Mouse (Mus musculus) spleen, adult 2 months (tissue): Measurements from ENCODE around the gene Hoxd10. TPM values are rescaled to one million over a fixed set of nuclear protein-coding genes. Genes with fewer than 3 reads are reported as not detected.

ENCODE experiments used
- DNase-seq, 2 experiments: peaks; one replicate each; pipeline versions ENCODE4 v3.0.0 to v3.0.0-alpha.2; 2012 to 2021; ENCODE audit warnings: low spot score in 2 of 2, low read depth in 1 of 2
- H3K27ac ChIP-seq: fragments of 200-500 bp; 2 replicates; pipeline ENCODE4 v1.5.1; 2012; ENCODE audit warnings: low read length, inconsistent platforms; ENCODE audit not compliant: insufficient read depth
- H3K27me3 ChIP-seq: fragments of 200-500 bp; 2 replicates; pipeline ENCODE4 v1.6.1; 2012; ENCODE audit warnings: mild to moderate bottlenecking, moderate library complexity, low read length, inconsistent platforms; ENCODE audit not compliant: control insufficient read depth, insufficient read depth
- H3K36me3 ChIP-seq: fragments of 200-500 bp; 2 replicates; pipeline ENCODE4 v1.6.1; 2012; ENCODE audit warnings: mild to moderate bottlenecking, low read length, inconsistent platforms; ENCODE audit not compliant: control insufficient read depth, insufficient read depth
- H3K4me1 ChIP-seq: fragments of 200-500 bp; 2 replicates; pipeline ENCODE4 v1.6.1; 2011; ENCODE audit warnings: inconsistent platforms; ENCODE audit not compliant: control insufficient read depth, insufficient read depth, insufficient read length
- H3K4me3 ChIP-seq: fragments of 200-500 bp; 2 replicates; pipeline ENCODE4 v1.5.1; 2011; ENCODE audit warnings: mild to moderate bottlenecking, inconsistent platforms; ENCODE audit not compliant: insufficient read depth, insufficient read length; ENCODE audit errors: extremely low read depth
- CTCF ChIP-seq: fragments of 200-500 bp; IDR thresholded peaks from 2 replicates; pipeline ENCODE4 v1.5.1; 2011; ENCODE audit warnings: mild to moderate bottlenecking, inconsistent platforms; ENCODE audit not compliant: insufficient read depth, insufficient read length, insufficient replicate concordance; ENCODE audit errors: extremely low read depth
- POLR2A ChIP-seq: fragments of 200-500 bp; IDR thresholded peaks from 2 replicates; pipeline ENCODE4 v1.6.1; 2011; ENCODE audit warnings: low read depth, low read length, inconsistent platforms
- WGBS: fragments of 180-500 bp; shearing (Covaris S2); methylation state at CpG from one replicate; pipeline ENCODE4 v1.1.7; 2018; 5-methylcytosine and 5-hydroxymethylcytosine counted together
- polyA plus RNA-seq: library from polyadenylated mRNA; depleted of rRNA; stranded (reverse); fragments of >200 nt; gene quantifications from 2 replicates; pipeline ENCODE4 v1.2.3, GENCODE M21; 2012

Hoxd10 gene
- polyA plus RNA-seq, 1 experiment = not detected

- DNase-seq = no peak
- Histone ChIP-seq H3K27ac (no peak overlapping the region), H3K27me3 (peaks cover 35% of the 10 kb centered on the region), H3K36me3 (no peaks in the 10 kb centered on the region), H3K4me3 (no peak overlapping the region), H3K4me1 (no peaks in the 10 kb centered on the region)
- no peak for TF ChIP-seq CTCF
- 21% methylated on average over 27 of the region's 27 CpGs for WGBS
These were observed 43.5 kb downstream of the Hoxd10 start for GRCm38 (mm10) chr2:74734996-74735811.

- no peaks in the 10 kb centered on the region for H3K4me1 ChIP-seq
- H3K27ac ChIP-seq = no peak overlapping the region
- no peak overlapping the region for H3K4me3 ChIP-seq
- TF ChIP-seq POLR2A = no peak
- peaks cover 38% of the 10 kb centered on the region for H3K27me3 ChIP-seq
- H3K36me3 ChIP-seq = no peaks in the 10 kb centered on the region
- 7% methylated on average over 42 of the region's 42 CpGs for WGBS
- no peak for DNase-seq
These were observed 44.3 kb downstream of the Hoxd10 start for GRCm38 (mm10) chr2:74735851-74736687.

GRCm38 (mm10) chr2:74736688-74737577 lies 45.2 kb downstream of the Hoxd10 start:
- TF ChIP-seq CTCF = no peak
- no peak for TF ChIP-seq POLR2A

GRCm38 (mm10) chr2:74737578-74738070 lies 45.9 kb downstream of the Hoxd10 start:
- H3K27me3 ChIP-seq = peaks cover 38% of the 10 kb centered on the region
- no peak overlapping the region for H3K4me3 ChIP-seq
- H3K27ac ChIP-seq = no peak overlapping the region
- DNase-seq = no peak
- no peak for TF ChIP-seq CTCF
- no peak for TF ChIP-seq POLR2A
- no peaks in the 10 kb centered on the region for H3K4me1 ChIP-seq
- 36% methylated on average over 7 of the region's 7 CpGs for whole genome bisulfite sequencing
- H3K36me3 ChIP-seq = no peaks in the 10 kb centered on the region

More at GRCm38 (mm10) chr2:74736688-74737577, 45.2 kb downstream of the Hoxd10 start:
- 26% methylated on average over 15 of the region's 15 CpGs for WGBS
- DNase-seq = no peak
- no peak overlapping the region for H3K27ac ChIP-seq
- H3K4me1 ChIP-seq = no peaks in the 10 kb centered on the region
- H3K4me3 ChIP-seq = no peak overlapping the region
- H3K36me3 ChIP-seq = no peaks in the 10 kb centered on the region
- peaks cover 38% of the 10 kb centered on the region for H3K27me3 ChIP-seq

- Histone ChIP-seq H3K4me1 (no peaks in the 10 kb centered on the region), H3K27ac (no peak overlapping the region), H3K4me3 (no peak overlapping the region), H3K36me3 (no peaks in the 10 kb centered on the region), H3K27me3 (peaks cover 33% of the 10 kb centered on the region)
- WGBS = 9% methylated on average over 20 of the region's 20 CpGs
- no peak for DNase-seq
- no peak for TF ChIP-seq POLR2A
- no peak for TF ChIP-seq CTCF
These were observed 47.1 kb downstream of the Hoxd10 start for GRCm38 (mm10) chr2:74738623-74739475.

- DNase-seq = no peak
- H3K4me3 ChIP-seq = no peak overlapping the region
- 32% methylated on average over 2 of the region's 2 CpGs for WGBS
- no peaks in the 10 kb centered on the region for H3K4me1 ChIP-seq
- H3K27me3 ChIP-seq = peaks cover 29% of the 10 kb centered on the region
- H3K36me3 ChIP-seq = no peaks in the 10 kb centered on the region
- H3K27ac ChIP-seq = no peak overlapping the region
- no peak for TF ChIP-seq POLR2A
- no peak for TF ChIP-seq CTCF
These were observed 47.7 kb downstream of the Hoxd10 start for GRCm38 (mm10) chr2:74739476-74739800.
